Mouse (Mus musculus): ENCODE results near the gene Ros1. TPM values are rescaled to one million over a fixed set of nuclear protein-coding genes. Genes with fewer than 3 reads are reported as not detected.

Ros1 gene
- polyA plus RNA-seq, 1 experiment: 0.01 TPM

DNA sequence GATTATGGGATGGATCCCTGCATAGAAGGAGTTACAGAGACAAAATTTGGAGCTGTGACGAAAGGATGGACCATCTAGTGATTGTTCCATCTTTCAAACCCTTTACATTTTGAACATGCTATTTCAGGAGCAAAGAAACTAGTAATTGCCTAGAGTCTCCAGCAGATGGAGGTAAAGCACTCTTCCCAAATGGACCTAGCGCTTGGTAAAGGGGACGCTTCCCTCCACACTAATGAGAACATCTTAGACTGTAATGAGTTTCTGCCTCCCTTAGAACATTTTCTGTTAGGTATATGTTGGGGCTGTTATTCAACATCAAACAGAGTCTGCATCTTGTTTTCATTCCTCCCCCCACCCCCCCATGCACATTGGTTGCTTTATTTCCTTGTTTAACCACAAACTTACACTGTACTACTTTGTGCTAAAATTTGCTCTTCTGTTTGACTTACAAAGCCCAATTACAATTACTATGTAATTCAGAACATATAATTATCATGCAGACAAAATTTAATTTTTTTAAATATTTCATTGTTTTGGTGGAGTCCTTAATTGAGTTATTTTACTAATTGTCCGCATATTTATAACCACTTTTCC is 88.8 kb downstream of the Ros1 start:
- Histone ChIP-seq H3K4me3 (no peak overlapping the region), H3K79me2 (ENCODE audit: control insufficient read depth, insufficient read depth) (no peaks in the 10 kb centered on the region), H3K36me3 (ENCODE audit: control insufficient read depth, insufficient read depth) (no peaks in the 10 kb centered on the region), H3K4me2 (ENCODE audit: low read depth) (no peak overlapping the region), H3K27me3 (ENCODE audit: control insufficient read depth, insufficient read depth, insufficient read length) (peaks cover 3% of the 10 kb centered on the region), H3ac (ENCODE audit: control insufficient read depth, insufficient read length) (no peak overlapping the region)
- TF ChIP-seq MYOG (IDR thresholded peaks at IDR 0.05; ENCODE audit: control insufficient read depth in 1 of 3, insufficient read depth in 1 of 3, insufficient read length in 2 of 3, low read depth in 2 of 3): no peak
- no peak for TF ChIP-seq POLR2A (IDR thresholded peaks at IDR 0.05; ENCODE audit: insufficient read length, low read depth)

DNA sequence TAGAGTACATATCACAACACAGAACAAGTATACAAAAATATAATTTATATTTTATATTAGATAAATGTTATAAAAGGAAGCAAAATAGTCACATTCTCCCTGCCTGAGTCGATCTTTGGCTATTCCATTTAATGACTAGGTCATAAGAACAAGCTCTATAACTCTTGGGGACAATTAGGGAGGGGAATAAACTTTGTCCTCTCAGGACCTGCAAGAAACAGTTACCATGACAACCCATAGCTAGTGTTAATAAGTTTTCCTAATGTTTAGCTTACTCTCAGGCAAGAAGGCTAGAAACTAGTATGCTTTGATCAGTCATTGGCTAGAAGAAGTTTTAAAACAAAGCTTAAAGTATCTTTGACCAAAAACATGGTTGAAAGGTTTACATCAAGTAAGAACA is 93.8 kb downstream of the Ros1 start:
- no peak for TF ChIP-seq TCF3 (IDR thresholded peaks at IDR 0.05; ENCODE audit: insufficient read length, low read depth)
- no peak for TF ChIP-seq TCF12 (IDR thresholded peaks at IDR 0.05; ENCODE audit: insufficient read depth, poor library complexity, severe bottlenecking)
- TF ChIP-seq MYOG (IDR thresholded peaks at IDR 0.05; ENCODE audit: control insufficient read depth in 1 of 3, insufficient read depth in 1 of 3, insufficient read length in 2 of 3, low read depth in 2 of 3): no peak
- no peak for TF ChIP-seq SRF (IDR thresholded peaks at IDR 0.05; ENCODE audit: control insufficient read depth, insufficient read length, low read depth)
- no peak for TF ChIP-seq POLR2AphosphoS2 (IDR thresholded peaks at IDR 0.05; ENCODE audit: insufficient read length, low read depth)
- H3K4me2 ChIP-seq (ENCODE audit: low read depth): no peak overlapping the region
- no peak overlapping the region for H3K4me3 ChIP-seq
- H3K36me3 ChIP-seq (ENCODE audit: control insufficient read depth, insufficient read depth): no peaks in the 10 kb centered on the region
- no peaks in the 10 kb centered on the region for H3K79me2 ChIP-seq (ENCODE audit: control insufficient read depth, insufficient read depth)
- no peak overlapping the region for H3ac ChIP-seq (ENCODE audit: control insufficient read depth, insufficient read length)
- H3K27me3 ChIP-seq (ENCODE audit: control insufficient read depth, insufficient read depth, insufficient read length): no peaks in the 10 kb centered on the region

DNA sequence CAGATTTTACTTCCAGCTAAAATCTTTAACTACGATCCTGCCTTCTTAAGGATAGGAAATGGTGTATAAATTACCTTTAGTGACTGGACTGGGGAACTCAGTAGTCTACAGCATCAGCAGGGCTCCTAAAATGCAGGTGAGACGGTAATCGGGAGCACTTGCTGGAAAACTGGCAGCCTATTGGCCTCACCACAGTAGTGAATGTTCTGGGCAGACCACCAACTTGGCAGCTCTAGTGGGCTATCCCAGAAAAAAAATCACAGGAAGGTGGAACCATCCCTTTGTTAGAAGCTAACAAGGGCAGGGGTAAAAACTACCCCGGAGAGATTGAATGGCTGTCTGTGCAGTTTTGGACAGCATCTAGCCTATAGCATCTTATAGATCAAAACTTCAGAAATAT is 102.9 kb downstream of the Ros1 start:
- no peak overlapping the region for H3K4me3 ChIP-seq
- H3ac ChIP-seq (ENCODE audit: control insufficient read depth, insufficient read length): no peak overlapping the region
- no peaks in the 10 kb centered on the region for H3K36me3 ChIP-seq (ENCODE audit: control insufficient read depth, insufficient read depth)
- TF ChIP-seq USF1 (IDR thresholded peaks at IDR 0.05; ENCODE audit: low read depth) (no peak), REST (IDR thresholded peaks at IDR 0.05; ENCODE audit: insufficient read depth, insufficient read length) (no peak), SRF (IDR thresholded peaks at IDR 0.05; ENCODE audit: control insufficient read depth, insufficient read length, low read depth) (no peak), MAX (IDR thresholded peaks at IDR 0.05; ENCODE audit: low read depth) (no peak), TCF3 (IDR thresholded peaks at IDR 0.05; ENCODE audit: insufficient read length, low read depth) (no peak), E2F4 (IDR thresholded peaks at IDR 0.05; ENCODE audit: insufficient read depth) (no peak), POLR2AphosphoS2 (IDR thresholded peaks at IDR 0.05; ENCODE audit: insufficient read length, low read depth) (no peak), MYOD1 (IDR thresholded peaks at IDR 0.05; ENCODE audit: control insufficient read depth in 1 of 3, insufficient read length in 2 of 3, low read depth in 2 of 3) (no peak), MYOG (IDR thresholded peaks at IDR 0.05; ENCODE audit: control insufficient read depth in 1 of 3, insufficient read depth in 1 of 3, insufficient read length in 2 of 3, low read depth in 2 of 3) (no peak), CEBPB (IDR thresholded peaks at IDR 0.05; ENCODE audit: insufficient read depth, poor library complexity, severe bottlenecking) (no peak), TCF12 (IDR thresholded peaks at IDR 0.05; ENCODE audit: insufficient read depth, poor library complexity, severe bottlenecking) (no peak), POLR2A (IDR thresholded peaks at IDR 0.05; ENCODE audit: insufficient read length, low read depth) (no peak)
- H3K4me2 ChIP-seq (ENCODE audit: low read depth): no peak overlapping the region
- no peaks in the 10 kb centered on the region for H3K79me2 ChIP-seq (ENCODE audit: control insufficient read depth, insufficient read depth)
- H3K27me3 ChIP-seq (ENCODE audit: control insufficient read depth, insufficient read depth, insufficient read length): no peaks in the 10 kb centered on the region

DNA sequence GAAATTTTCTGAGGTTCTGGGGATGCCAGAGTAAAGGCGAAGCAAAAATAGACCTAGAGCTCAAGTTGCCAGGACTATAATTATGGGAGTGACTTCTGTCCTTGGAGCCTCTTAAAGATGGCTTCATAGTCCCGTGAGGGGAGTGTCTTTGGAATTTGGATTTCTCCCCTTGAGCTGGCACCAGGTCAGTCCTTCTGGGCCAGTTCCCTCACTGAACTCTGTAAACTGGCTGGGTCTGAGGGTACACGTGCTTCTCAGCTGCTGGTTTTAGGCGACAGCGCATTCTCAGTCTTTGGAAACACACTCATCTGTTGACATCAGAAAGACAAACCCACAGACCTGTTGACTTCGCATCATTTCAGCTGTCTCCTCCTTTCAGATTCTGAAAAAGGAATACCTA is 108.4 kb downstream of the Ros1 start:
- Histone ChIP-seq H3K27me3 (ENCODE audit: control insufficient read depth, insufficient read depth, insufficient read length) (no peaks in the 10 kb centered on the region), H3K79me2 (ENCODE audit: control insufficient read depth, insufficient read depth) (no peaks in the 10 kb centered on the region), H3ac (ENCODE audit: control insufficient read depth, insufficient read length) (no peak overlapping the region), H3K36me3 (ENCODE audit: control insufficient read depth, insufficient read depth) (no peaks in the 10 kb centered on the region), H3K4me3 (no peak overlapping the region), H3K4me2 (ENCODE audit: low read depth) (no peak overlapping the region)
- peak in 1 of 3 experiments; percentile 8 for TF ChIP-seq MYOG (IDR thresholded peaks at IDR 0.05; ENCODE audit: control insufficient read depth in 1 of 3, insufficient read depth in 1 of 3, insufficient read length in 2 of 3, low read depth in 2 of 3)
- no peak for TF ChIP-seq E2F4 (IDR thresholded peaks at IDR 0.05; ENCODE audit: insufficient read depth)

DNA sequence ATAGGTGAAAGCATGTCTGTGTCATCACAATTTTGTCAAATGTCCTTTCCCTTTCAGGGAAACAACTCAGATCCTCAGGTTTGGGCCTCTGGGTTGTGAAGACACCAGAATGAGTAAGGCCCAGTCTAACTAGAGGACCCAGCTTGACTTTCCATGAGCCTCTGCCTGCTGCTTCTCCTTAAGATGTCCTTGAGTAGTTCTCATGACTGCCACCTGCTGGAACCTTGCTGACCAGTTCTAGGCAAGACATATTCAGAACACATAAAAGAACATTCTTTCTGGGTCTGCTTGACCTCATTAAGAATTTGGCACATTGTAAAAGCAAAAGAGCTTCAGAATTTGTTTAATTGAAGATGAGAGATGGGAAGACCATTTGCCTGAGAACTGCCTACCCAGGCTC is 122.6 kb downstream of the Ros1 start:
- no peak overlapping the region for H3K4me3 ChIP-seq
- H3K27me3 ChIP-seq (ENCODE audit: control insufficient read depth, insufficient read depth, insufficient read length): no peaks in the 10 kb centered on the region
- H3K4me2 ChIP-seq (ENCODE audit: low read depth): no peak overlapping the region
- H3K79me2 ChIP-seq (ENCODE audit: control insufficient read depth, insufficient read depth): no peaks in the 10 kb centered on the region
- no peaks in the 10 kb centered on the region for H3K36me3 ChIP-seq (ENCODE audit: control insufficient read depth, insufficient read depth)
- no peak overlapping the region for H3ac ChIP-seq (ENCODE audit: control insufficient read depth, insufficient read length)
- TF ChIP-seq CEBPB (IDR thresholded peaks at IDR 0.05; ENCODE audit: insufficient read depth, poor library complexity, severe bottlenecking): no peak
- TF ChIP-seq TCF12 (IDR thresholded peaks at IDR 0.05; ENCODE audit: insufficient read depth, poor library complexity, severe bottlenecking): no peak
- TF ChIP-seq USF1 (IDR thresholded peaks at IDR 0.05; ENCODE audit: low read depth): no peak
- no peak for TF ChIP-seq REST (IDR thresholded peaks at IDR 0.05; ENCODE audit: insufficient read depth, insufficient read length)
- no peak for TF ChIP-seq POLR2AphosphoS2 (IDR thresholded peaks at IDR 0.05; ENCODE audit: insufficient read length, low read depth)
- no peak for TF ChIP-seq MAX (IDR thresholded peaks at IDR 0.05; ENCODE audit: low read depth)
- no peak for TF ChIP-seq POLR2A (IDR thresholded peaks at IDR 0.05; ENCODE audit: insufficient read length, low read depth)
- TF ChIP-seq E2F4 (IDR thresholded peaks at IDR 0.05; ENCODE audit: insufficient read depth): no peak
- TF ChIP-seq MYOG (IDR thresholded peaks at IDR 0.05; ENCODE audit: control insufficient read depth in 1 of 3, insufficient read depth in 1 of 3, insufficient read length in 2 of 3, low read depth in 2 of 3): no peak
- no peak for TF ChIP-seq SRF (IDR thresholded peaks at IDR 0.05; ENCODE audit: control insufficient read depth, insufficient read length, low read depth)
- TF ChIP-seq TCF3 (IDR thresholded peaks at IDR 0.05; ENCODE audit: insufficient read length, low read depth): no peak
- no peak for TF ChIP-seq MYOD1 (IDR thresholded peaks at IDR 0.05; ENCODE audit: control insufficient read depth in 1 of 3, insufficient read length in 2 of 3, low read depth in 2 of 3)

Data from myocyte (in vitro differentiated cells).